Mouse (Mus musculus): ENCODE measurements around the gene Mff. TPM values are rescaled to one million over a fixed set of nuclear protein-coding genes. Genes with fewer than 3 reads are reported as not detected.

The Mff gene
- total and polyA plus RNA-seq, 2 experiments from 2014 or later, result 456 to 649 TPM

DNA sequence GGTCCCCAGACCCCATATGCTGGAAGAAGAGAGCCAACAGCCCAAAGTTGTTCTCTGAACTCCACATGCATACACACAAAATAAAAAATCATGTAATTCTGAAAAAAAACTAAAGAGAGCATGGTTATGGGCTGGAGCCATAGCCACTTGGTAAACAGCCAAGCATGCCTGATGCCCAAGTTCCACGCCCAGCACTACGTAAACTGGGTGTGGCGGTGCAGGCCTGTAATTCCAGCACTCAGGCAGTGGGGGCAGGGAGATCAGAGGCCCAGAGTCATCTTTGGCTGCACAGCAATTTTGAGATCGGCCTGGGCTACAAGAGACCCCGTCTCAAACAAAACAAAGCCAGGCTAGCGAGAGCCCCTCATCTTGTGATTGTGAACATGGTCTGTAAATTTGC is 60.9 kb downstream of the Mff start:
- DNase-seq (no peak), ATAC-seq (no peak)
- 64% methylated on average over 6 of the region's 6 CpGs for WGBS

GRCm38 (mm10) chr1:82787414-82787813 is 62.7 kb downstream of the Mff start:
- ATAC-seq (peak; percentile 87), DNase-seq (peak; percentile 90)
- WGBS, result 2% methylated on average over 2 of the region's 2 CpGs
- H3K4me3 ChIP-seq (ENCODE audit: low read depth, low read length), result no peak overlapping the region
- H3K9ac ChIP-seq, result no peak overlapping the region
- no peaks in the 10 kb centered on the region for H3K36me3 ChIP-seq (ENCODE audit: insufficient read depth)
- peak; percentile 91 for TF ChIP-seq CTCF (IDR thresholded peaks at IDR 0.05; ENCODE audit: low read depth)
- H3K9me3 ChIP-seq (ENCODE audit: low read length), result no peaks in the 10 kb centered on the region
- H3K4me1 ChIP-seq (ENCODE audit: insufficient read depth), result no peaks in the 10 kb centered on the region
- H3K4me2 ChIP-seq (ENCODE audit: low read depth), result no peak overlapping the region
- no peak overlapping the region for H3K27ac ChIP-seq (ENCODE audit: low read depth, low read length)
- no peaks in the 10 kb centered on the region for H3K27me3 ChIP-seq (ENCODE audit: insufficient read depth, low read length)

More for the DNA sequence above, 60.9 kb downstream of the Mff start:
- no peaks in the 10 kb centered on the region for H3K36me3 ChIP-seq (ENCODE audit: insufficient read depth)
- H3K4me2 ChIP-seq (ENCODE audit: low read depth), result no peak overlapping the region
- H3K4me3 ChIP-seq (ENCODE audit: low read depth, low read length), result no peak overlapping the region
- TF ChIP-seq CTCF (IDR thresholded peaks at IDR 0.05; ENCODE audit: low read depth), result no peak
- H3K9me3 ChIP-seq (ENCODE audit: low read length), result no peaks in the 10 kb centered on the region
- no peaks in the 10 kb centered on the region for H3K4me1 ChIP-seq (ENCODE audit: insufficient read depth)
- H3K27ac ChIP-seq (ENCODE audit: low read depth, low read length), result no peak overlapping the region
- no peak overlapping the region for H3K9ac ChIP-seq
- H3K27me3 ChIP-seq (ENCODE audit: insufficient read depth, low read length), result no peaks in the 10 kb centered on the region

GRCm38 (mm10) chr1:82788070-82788469 is 63.4 kb downstream of the Mff start:
- Histone ChIP-seq H3K4me2 (ENCODE audit: low read depth) (no peak overlapping the region), H3K27ac (ENCODE audit: low read depth, low read length) (peak overlapping the region; percentile 5; the same call in 1 of the 2 replicates), H3K36me3 (ENCODE audit: insufficient read depth) (no peaks in the 10 kb centered on the region), H3K9me3 (ENCODE audit: low read length) (no peaks in the 10 kb centered on the region), H3K4me1 (ENCODE audit: insufficient read depth) (no peaks in the 10 kb centered on the region), H3K27me3 (ENCODE audit: insufficient read depth, low read length) (no peaks in the 10 kb centered on the region), H3K4me3 (ENCODE audit: low read depth, low read length) (no peak overlapping the region), H3K9ac (no peak overlapping the region)
- DNase-seq, result peak; percentile 64
- 44% methylated on average over 7 of the region's 7 CpGs for WGBS
- ATAC-seq, result peak; percentile 18; the same call in 1 of the 2 replicates
- TF ChIP-seq CTCF (IDR thresholded peaks at IDR 0.05; ENCODE audit: low read depth), result no peak

DNA sequence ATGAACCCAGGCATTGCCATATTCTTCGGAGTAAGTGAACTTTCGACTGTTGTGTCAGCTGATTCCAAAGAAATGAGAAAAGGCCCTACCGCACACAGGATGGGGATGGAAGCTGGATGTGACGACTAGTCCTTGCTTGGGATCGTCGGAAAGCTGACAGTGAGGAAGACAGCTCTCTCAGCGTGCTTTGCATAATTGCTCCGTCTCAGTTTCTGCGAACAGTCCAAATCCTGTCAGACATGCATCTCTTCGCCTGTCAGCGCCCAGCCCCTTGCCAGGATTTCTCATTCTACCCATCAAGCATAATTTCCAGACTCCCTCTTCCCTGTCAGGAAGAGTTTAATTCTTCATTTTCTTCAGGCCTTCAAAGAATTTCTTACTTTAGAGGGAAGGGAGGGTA is 66.4 kb downstream of the Mff start:
- DNase-seq, result peak; percentile 75
- Histone ChIP-seq H3K4me3 (ENCODE audit: low read depth, low read length) (no peak overlapping the region), H3K27ac (ENCODE audit: low read depth, low read length) (no peak overlapping the region), H3K4me1 (ENCODE audit: insufficient read depth) (0 out of 2 replicates have a peak, but pooled peaks cover 4% of the 10 kb centered on the region), H3K9me3 (ENCODE audit: low read length) (no peaks in the 10 kb centered on the region), H3K4me2 (ENCODE audit: low read depth) (no peak overlapping the region), H3K9ac (no peak overlapping the region), H3K27me3 (ENCODE audit: insufficient read depth, low read length) (no peaks in the 10 kb centered on the region), H3K36me3 (ENCODE audit: insufficient read depth) (no peaks in the 10 kb centered on the region)
- WGBS, result 52% methylated on average over 11 of the region's 11 CpGs
- no peak for TF ChIP-seq CTCF (IDR thresholded peaks at IDR 0.05; ENCODE audit: low read depth)
- peak; percentile 70 for ATAC-seq

GRCm38 (mm10) chr1:82792238-82792637 is 67.5 kb downstream of the Mff start:
- TF ChIP-seq CTCF (IDR thresholded peaks at IDR 0.05; ENCODE audit: low read depth), result no peak

GRCm38 (mm10) chr1:82793110-82793509 is 68.4 kb downstream of the Mff start:
- TF ChIP-seq CTCF (IDR thresholded peaks at IDR 0.05; ENCODE audit: low read depth), result no peak
- ATAC-seq (no peak), DNase-seq (no peak)
- no peak overlapping the region for H3K4me3 ChIP-seq (ENCODE audit: low read depth, low read length)
- no peak overlapping the region for H3K27ac ChIP-seq (ENCODE audit: low read depth, low read length)
- H3K27me3 ChIP-seq (ENCODE audit: insufficient read depth, low read length), result no peaks in the 10 kb centered on the region
- no peak overlapping the region for H3K4me2 ChIP-seq (ENCODE audit: low read depth)
- H3K9me3 ChIP-seq (ENCODE audit: low read length), result no peaks in the 10 kb centered on the region
- 85% methylated on average over 3 of the region's 3 CpGs for WGBS
- H3K36me3 ChIP-seq (ENCODE audit: insufficient read depth), result no peaks in the 10 kb centered on the region
- no peak overlapping the region for H3K9ac ChIP-seq
- 0 out of 2 replicates have a peak, but pooled peaks cover 4% of the 10 kb centered on the region for H3K4me1 ChIP-seq (ENCODE audit: insufficient read depth)

More at GRCm38 (mm10) chr1:82792238-82792637, 67.5 kb downstream of the Mff start:
- Histone ChIP-seq H3K36me3 (ENCODE audit: insufficient read depth) (no peaks in the 10 kb centered on the region), H3K4me1 (ENCODE audit: insufficient read depth) (0 out of 2 replicates have a peak, but pooled peaks cover 4% of the 10 kb centered on the region), H3K4me3 (ENCODE audit: low read depth, low read length) (no peak overlapping the region), H3K4me2 (ENCODE audit: low read depth) (no peak overlapping the region), H3K27ac (ENCODE audit: low read depth, low read length) (no peak overlapping the region; the same call in 1 of the 2 replicates), H3K27me3 (ENCODE audit: insufficient read depth, low read length) (no peaks in the 10 kb centered on the region), H3K9ac (no peak overlapping the region), H3K9me3 (ENCODE audit: low read length) (no peaks in the 10 kb centered on the region)
- WGBS, result 94% methylated on average over 6 of the region's 6 CpGs
- no peak for DNase-seq
- no peak for ATAC-seq

- ATAC-seq (peak; percentile 82), DNase-seq (peak; percentile 65)
- no peak overlapping the region for H3K27ac ChIP-seq (ENCODE audit: low read depth, low read length)
- H3K36me3 ChIP-seq (ENCODE audit: insufficient read depth), result no peaks in the 10 kb centered on the region
- H3K27me3 ChIP-seq (ENCODE audit: insufficient read depth, low read length), result no peaks in the 10 kb centered on the region
- H3K9ac ChIP-seq, result no peak overlapping the region
- H3K4me1 ChIP-seq (ENCODE audit: insufficient read depth), result 0 out of 2 replicates have a peak, but pooled peaks cover 4% of the 10 kb centered on the region
- no peak for TF ChIP-seq CTCF (IDR thresholded peaks at IDR 0.05; ENCODE audit: low read depth)
- no peak overlapping the region for H3K4me3 ChIP-seq (ENCODE audit: low read depth, low read length)
- 40% methylated on average over 4 of the region's 4 CpGs for WGBS
- no peak overlapping the region for H3K4me2 ChIP-seq (ENCODE audit: low read depth)
- no peaks in the 10 kb centered on the region for H3K9me3 ChIP-seq (ENCODE audit: low read length)
Measured at GRCm38 (mm10) chr1:82793986-82794385, 69.3 kb downstream of the Mff start.

All from forebrain, postnatal 0 days (tissue).